Mouse (Mus musculus): ENCODE data around the gene Rnf138rt1. TPM values are rescaled to one million over a fixed set of nuclear protein-coding genes. Genes with fewer than 3 reads are reported as not detected.

Gene Rnf138rt1
- polyA plus RNA-seq, 1 experiment from 2014 or later: 5.8 TPM

DNA sequence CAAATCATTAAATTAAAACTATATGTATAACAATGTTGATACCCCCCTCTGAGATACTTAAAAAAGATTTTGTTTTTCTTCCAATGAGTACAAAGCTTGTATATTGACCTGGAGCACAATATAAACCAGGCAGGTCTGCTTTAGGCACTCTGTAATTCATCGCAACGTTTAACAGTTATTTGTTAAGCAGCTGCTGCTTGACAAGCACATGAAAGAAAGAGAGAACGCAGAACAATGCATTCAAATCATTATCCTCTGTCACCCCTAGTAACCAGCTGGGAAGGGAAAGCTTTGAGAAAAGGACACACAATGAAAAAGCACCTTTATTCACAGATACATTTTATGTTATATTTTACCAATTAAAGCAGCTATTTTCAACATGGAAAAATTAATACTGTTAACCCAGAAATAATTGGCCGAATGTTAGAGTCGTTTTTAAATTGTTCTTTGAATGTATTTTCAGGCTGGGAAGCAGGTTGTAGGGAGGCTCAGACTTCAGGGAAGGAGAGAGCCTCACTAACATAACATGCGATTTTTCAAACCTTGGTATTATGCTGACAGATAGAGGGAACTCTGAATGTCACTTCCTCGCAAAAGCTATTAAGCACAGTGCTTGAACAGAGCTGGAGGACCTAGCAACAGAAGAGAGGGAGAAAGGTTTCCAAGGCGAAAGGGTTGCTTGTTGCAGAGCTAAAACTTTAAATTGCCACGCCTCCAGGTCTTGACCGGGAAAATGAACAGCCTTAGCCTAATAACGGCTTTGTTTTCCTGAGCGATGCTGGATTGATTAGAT lies 38.1 kb downstream of the Rnf138rt1 start:
- Histone ChIP-seq H3K36me3 (ENCODE audit: control insufficient read depth, insufficient read depth, low read length) (no peaks in the 10 kb centered on the region), H3K9me3 (ENCODE audit: control insufficient read depth, low read length) (no peaks in the 10 kb centered on the region), H3K4me3 (ENCODE audit: low read length) (no peak overlapping the region), H3K4me2 (ENCODE audit: low read length) (peak overlapping the region; percentile 32; the same call in 1 of the 2 replicates), H3K27ac (ENCODE audit: low read depth, low read length) (no peak overlapping the region), H3K27me3 (replicated peaks; ENCODE audit: control insufficient read depth, insufficient read depth, low read length) (peaks cover 4% of the 10 kb centered on the region), H3K4me1 (ENCODE audit: control insufficient read depth, insufficient read depth, low read depth, low read length) (no peaks in the 10 kb centered on the region), H3K9ac (ENCODE audit: low read depth, low read length) (no peak overlapping the region)
- peak; percentile 76 for ATAC-seq
- WGBS: 30% methylated on average over 12 of the region's 12 CpGs

DNA sequence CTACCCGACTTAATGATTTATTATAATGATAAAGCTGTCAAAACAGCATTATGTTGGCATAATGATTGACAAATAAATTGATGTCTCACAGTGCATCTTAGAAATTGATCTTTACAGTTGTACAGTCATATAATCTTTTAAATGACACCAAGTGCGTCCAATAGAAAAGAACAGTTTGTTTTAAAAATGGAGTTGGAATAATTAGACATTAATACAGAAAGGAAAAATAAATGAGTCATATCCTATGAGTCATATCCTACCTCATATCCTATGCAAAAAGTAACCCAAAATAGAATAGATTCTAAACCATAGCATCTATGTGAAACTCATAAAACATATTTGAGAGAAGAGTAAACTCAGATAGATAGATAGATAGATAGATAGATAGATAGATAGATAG lies 40.5 kb downstream of the Rnf138rt1 start:
- no peak overlapping the region for H3K4me2 ChIP-seq (ENCODE audit: low read length)
- no peaks in the 10 kb centered on the region for H3K4me1 ChIP-seq (ENCODE audit: control insufficient read depth, insufficient read depth, low read depth, low read length)
- H3K27ac ChIP-seq (ENCODE audit: low read depth, low read length): no peak overlapping the region
- no peaks in the 10 kb centered on the region; the same call in 1 of the 2 replicates for H3K27me3 ChIP-seq (replicated peaks; ENCODE audit: control insufficient read depth, insufficient read depth, low read length)
- H3K36me3 ChIP-seq (ENCODE audit: control insufficient read depth, insufficient read depth, low read length): no peaks in the 10 kb centered on the region
- 78% methylated on average over 2 of the region's 2 CpGs for WGBS
- ATAC-seq: no peak
- no peaks in the 10 kb centered on the region for H3K9me3 ChIP-seq (ENCODE audit: control insufficient read depth, low read length)
- no peak overlapping the region for H3K9ac ChIP-seq (ENCODE audit: low read depth, low read length)
- no peak overlapping the region for H3K4me3 ChIP-seq (ENCODE audit: low read length)

Other genes with a start within 250 kb of the Rnf138rt1 start
- gene Grpr, start 211.7 kb downstream of the Rnf138rt1 start, polyA plus RNA-seq (2015; fragmentation: Nextera tagmentation; extraction: Ambion mirVana): 2.4 TPM in 2 replicates
- 131 and 138 TPM in 2 replicates for gene Ap1s2, start 147.7 kb upstream of the Rnf138rt1 start, polyA plus RNA-seq (2015; fragmentation: Nextera tagmentation; extraction: Ambion mirVana)
- 55.6 and 60.1 TPM in 2 replicates for gene Zrsr2, start 197.3 kb upstream of the Rnf138rt1 start, polyA plus RNA-seq (2015; fragmentation: Nextera tagmentation; extraction: Ambion mirVana)

Data from hindbrain, embryonic 16.5 days (tissue).